Mouse (Mus musculus): Measurements from ENCODE around the gene Mov10.

Mov10 gene

GRCm38 (mm10) chr3:104805539-104805938 lies 12.8 kb downstream of the Mov10 start:
- no peak for DNase-seq (ENCODE audit: inconsistent ontology term)

- no peak for DNase-seq (ENCODE audit: inconsistent ontology term)
These were observed 14.1 kb downstream of the Mov10 start for GRCm38 (mm10) chr3:104804312-104804711.

- DNase-seq (ENCODE audit: inconsistent ontology term), result no peak
These were observed 16.9 kb downstream of the Mov10 start for GRCm38 (mm10) chr3:104801481-104801880.

DNA sequence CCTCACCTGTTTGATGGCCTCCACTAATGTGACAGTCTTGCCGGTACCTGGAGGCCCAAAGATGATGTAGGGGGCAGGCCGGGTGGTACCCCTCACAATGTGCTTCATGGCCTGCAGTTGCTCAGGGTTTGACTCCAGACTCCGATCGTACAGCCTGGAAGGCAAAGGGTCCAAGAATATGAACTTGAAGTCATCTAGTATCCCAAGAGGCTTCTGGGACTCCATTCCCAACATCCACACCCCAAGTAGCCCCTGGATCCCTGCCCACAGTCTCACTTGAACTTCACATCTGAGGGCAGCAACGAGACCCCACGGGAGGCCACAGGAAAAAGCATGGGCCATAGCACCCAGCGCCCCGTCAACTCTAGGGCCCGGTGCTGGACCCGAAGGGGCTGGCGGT lies 17.7 kb downstream of the Mov10 start:
- DNase-seq (ENCODE audit: inconsistent ontology term), result no peak

DNA sequence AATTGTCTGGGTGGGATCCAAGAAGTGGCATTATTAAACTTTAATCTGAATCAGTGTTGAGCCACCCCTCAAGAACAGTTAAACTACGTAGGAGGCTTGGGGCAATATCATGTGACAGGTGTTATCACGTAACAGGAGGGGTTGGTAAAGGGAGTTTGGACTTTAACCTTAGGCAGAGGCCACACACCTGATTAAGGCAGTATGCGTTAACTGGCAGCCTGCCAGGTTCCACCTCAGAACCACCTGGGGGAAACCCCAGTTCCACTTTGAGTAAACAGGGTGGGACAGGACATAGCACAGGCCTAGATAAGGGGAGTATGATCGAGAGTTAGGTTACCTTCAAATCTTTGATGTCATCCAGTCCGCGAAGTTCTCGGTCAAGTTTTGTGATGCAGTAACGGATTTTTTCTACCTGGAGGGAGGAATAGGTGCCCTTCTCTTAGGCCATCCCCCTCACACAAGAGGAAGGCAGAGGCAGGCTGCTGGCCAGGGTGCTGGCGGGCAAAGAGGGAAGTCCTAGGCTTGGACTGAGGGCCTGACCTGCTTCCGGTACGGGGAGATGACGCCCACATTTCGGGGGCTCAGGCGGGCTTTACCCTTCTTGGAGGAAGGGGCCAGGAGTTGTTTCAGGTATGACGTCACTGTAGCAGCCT lies 21.8 kb downstream of the Mov10 start:
- DNase-seq (ENCODE audit: inconsistent ontology term), result no peak

DNA sequence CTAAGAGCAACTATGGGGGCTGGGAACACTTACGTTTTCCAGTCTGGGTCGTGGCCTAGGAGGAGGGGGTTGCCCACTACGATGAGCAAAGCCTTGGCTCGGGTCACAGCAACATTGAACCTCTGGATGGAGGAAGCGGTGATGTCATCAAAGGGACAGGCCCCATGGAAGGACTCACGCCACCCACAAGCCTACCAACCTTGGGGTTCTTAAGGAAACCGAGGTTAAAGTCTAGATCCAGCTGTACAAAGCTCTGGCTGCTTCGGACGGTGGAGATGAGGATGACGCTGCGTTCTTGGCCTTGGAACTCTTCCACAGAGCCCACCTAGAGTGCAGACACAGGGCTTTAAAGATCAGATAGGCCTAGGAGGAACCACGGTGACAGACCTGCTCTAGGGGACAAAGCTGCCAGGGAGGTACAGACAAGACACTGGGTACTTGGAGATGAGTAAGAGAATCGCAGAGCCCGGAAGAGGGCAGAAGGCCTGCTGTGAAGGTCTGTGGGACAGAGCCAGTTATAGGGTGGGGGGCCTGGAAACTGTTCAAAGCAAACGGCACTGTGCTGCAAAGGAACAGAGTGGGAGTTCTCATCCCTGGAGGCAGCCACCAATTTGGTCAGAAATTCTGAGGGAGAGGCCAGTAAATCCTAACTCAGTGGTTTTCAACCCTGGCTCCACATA lies 22.6 kb downstream of the Mov10 start:
- peak; percentile 55 for DNase-seq (ENCODE audit: inconsistent ontology term)

DNA sequence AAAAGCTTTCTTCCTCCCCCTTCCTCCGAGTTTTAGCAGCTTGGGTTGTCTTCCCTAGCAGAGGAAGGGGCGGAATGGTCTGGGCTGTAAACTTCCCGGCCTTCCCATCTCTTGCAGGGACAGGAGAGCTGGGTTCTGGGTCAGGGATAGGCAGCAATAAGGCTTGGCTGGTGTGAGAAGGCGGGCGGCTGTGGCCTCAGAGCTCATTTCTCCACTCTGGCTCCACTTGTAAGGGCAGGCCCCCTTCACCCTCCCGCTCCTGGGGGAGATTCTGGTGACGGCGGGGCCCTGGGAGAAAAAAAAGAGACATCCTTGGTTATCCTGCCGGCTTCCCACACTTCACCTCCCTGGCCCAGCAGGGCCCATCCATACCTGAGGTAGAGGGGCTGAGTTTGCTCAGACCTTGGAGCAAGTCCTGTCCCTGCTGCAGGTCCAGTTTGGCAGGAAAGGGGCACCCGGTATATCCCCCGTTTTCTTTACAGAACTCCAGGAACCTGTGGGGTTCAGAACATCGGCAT lies 23.4 kb downstream of the Mov10 start:
- peak; percentile 25 for DNase-seq (ENCODE audit: inconsistent ontology term)

DNA sequence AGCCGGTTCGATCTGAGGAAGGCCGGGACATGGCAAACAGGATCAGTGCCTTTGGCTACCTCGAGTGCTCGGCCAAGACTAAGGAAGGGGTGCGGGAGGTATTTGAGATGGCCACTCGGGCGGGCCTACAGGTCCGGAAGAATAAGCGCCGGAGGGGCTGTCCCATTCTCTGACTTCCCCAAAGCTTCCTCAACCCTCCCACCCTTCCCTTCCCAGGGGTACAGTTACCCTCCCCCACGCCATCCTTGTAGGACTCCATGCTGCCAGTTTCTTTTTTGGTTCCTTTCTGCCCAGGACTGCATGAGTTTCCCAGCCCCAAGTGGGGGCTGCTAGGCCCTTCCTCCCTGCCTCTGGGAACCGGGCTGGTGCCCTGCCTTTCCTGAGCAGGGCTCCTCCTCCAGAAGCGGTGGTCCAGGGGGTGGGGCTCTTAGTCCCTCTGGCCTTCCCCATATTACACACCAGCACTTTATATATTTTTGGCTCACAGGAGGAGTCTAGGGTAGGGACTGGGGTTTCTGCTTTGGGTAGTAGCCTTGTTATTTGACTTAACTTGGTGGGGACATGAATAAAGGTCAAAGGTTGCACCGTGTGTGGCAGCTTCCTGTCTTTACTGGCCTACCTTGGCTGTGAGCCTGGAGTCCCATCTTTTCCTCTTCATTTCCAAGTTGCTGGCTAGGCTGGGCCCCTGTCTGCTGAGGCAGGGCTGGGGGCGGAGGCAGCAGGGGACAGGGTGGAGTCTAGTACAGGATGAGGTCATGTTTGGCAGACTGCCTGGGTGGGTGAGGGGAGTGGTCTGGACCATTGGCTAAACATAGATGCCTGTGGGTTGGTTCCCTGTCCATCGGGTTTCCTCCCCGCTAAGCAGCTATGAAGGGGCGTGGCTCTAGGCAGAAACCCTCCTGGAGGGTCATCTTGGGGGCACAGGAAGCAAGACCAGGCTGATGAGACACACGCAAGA lies 24.2 kb downstream of the Mov10 start:
- peak; percentile 99 for DNase-seq (ENCODE audit: inconsistent ontology term)

GRCm38 (mm10) chr3:104792360-104793270 lies 25.7 kb downstream of the Mov10 start:
- no peak for DNase-seq (ENCODE audit: inconsistent ontology term)

- DNase-seq (ENCODE audit: inconsistent ontology term), result no peak
These were observed 26.7 kb downstream of the Mov10 start for GRCm38 (mm10) chr3:104791671-104792070.

GRCm38 (mm10) chr3:104791017-104791416 lies 27.3 kb downstream of the Mov10 start:
- DNase-seq (ENCODE audit: inconsistent ontology term), result no peak

- peak; percentile 85 for DNase-seq (ENCODE audit: inconsistent ontology term)
These were observed 27.9 kb downstream of the Mov10 start for GRCm38 (mm10) chr3:104790401-104790937.

DNA sequence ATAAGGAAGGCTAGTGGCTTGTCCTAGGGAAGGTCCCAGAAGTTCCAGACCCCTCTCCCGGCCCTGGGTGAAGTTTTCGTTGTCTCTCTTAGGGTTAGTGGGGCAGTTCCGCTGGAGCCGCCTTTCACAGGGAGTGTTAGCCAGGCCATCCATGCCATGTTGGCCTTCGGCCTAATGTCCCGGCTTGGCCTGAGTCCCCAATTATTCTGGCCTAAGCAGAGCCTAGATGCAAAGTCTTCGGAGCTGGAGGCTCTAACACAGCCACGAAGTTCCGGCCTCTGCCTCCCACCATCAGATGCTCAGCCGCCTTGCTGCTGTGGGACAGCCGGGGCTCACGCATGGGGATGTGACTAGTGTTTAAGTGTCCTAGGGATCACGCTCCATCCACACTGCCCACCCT lies 28.5 kb downstream of the Mov10 start:
- peak; percentile 63 for DNase-seq (ENCODE audit: inconsistent ontology term)

- no peak for DNase-seq (ENCODE audit: inconsistent ontology term)
These were observed 29.1 kb downstream of the Mov10 start for GRCm38 (mm10) chr3:104789312-104789605.

DNA sequence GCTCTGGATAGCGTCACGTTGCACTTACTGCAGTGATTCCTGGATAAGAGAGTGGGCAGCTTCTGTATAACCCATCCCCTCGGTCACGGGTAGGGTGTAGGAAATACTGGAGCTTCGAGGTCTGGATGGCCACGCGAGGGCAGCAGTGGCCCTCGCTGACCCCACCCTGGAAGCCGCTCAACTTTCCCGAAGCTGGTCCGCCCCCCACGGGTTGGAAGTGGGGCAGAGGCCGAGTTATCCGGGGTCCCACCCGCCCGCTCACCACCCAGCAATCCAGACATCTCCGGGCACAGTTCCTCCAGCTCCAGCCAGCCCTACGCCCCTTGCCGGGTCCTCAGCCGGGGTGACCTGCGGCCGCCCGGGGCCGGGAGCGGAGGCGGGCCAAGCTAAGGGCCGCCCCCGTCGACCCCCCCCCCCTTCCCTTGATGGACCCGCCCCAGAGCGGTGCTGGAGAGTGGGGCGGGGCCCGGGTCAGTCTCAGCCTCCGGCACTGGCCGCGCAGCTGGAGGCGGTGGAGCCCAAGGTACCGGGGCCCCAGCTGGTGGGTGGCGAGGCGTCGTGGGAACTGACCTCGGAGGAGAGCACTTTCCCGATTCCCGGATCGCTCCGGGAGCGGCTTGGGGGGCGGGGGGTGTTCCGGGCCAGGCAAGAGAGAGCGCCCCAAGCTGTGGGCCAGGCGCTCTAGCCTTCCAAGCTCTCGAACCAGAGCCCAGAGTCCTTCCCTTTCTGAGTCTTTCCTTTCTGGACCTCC lies 29.6 kb downstream of the Mov10 start:
- peak; percentile 95 for DNase-seq (ENCODE audit: inconsistent ontology term)

- no peak for DNase-seq (ENCODE audit: inconsistent ontology term)
These were observed 30.3 kb downstream of the Mov10 start, which contains the start of gene Rhoc for GRCm38 (mm10) chr3:104788075-104788474. Rhoc (plus strand) TSS chr3:104788375.

- no peak for DNase-seq (ENCODE audit: inconsistent ontology term)
These were observed 33.1 kb downstream of the Mov10 start for GRCm38 (mm10) chr3:104785284-104785683.

- DNase-seq (ENCODE audit: inconsistent ontology term), result no peak
These were observed 34.3 kb downstream of the Mov10 start for GRCm38 (mm10) chr3:104783971-104784500.

DNA sequence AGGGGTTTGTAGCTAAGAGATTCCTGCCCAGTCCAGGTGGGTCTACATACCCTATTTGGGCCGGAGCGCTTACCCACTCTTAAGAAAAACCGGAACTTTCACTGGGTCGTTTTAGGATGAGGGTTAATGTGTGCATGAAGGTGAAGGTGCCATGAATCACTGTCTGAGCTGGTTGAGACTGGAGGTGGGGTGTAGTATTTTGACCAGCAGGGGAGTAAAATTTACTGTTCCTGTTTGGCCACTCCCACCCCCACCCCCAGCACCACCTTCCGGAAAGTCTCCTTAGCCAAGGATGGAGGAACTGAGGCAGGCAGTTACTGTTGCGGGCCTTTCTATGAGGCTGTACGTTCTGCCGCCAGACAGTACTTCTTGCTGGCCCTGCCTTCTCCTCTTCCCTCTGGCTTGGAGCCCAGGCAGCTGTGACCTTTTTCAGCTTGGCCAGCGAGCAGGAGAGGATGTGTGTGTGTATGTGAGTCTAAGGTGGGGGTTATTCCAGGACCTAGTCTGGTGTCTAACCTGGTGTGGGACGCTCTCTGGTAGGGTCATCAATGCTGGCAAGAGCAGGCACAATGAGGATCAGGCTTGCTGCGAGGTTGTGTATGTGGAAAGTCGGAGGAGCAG lies 36.2 kb downstream of the Mov10 start:
- peak; percentile 32 for DNase-seq (ENCODE audit: inconsistent ontology term)
